Mouse (Mus musculus): ENCODE results near the gene Lrrc52. TPM values are rescaled to one million over a fixed set of nuclear protein-coding genes. Genes with fewer than 3 reads are reported as not detected.

The Lrrc52 gene
- polyA plus RNA-seq, 1 experiment from 2014 or later, result not detected

GRCm38 (mm10) chr1:167426681-167427080 lies 39.9 kb downstream of the Lrrc52 start:
- TF ChIP-seq EP300 (IDR thresholded peaks at IDR 0.05; ENCODE audit: low read depth) (no peak), CTCF (IDR thresholded peaks at IDR 0.05; ENCODE audit: low read depth) (no peak)
- H3K36me3 ChIP-seq (replicated peaks; ENCODE audit: insufficient read depth, low read length), result no peaks in the 10 kb centered on the region
- H3K4me1 ChIP-seq (ENCODE audit: insufficient read depth), result no peaks in the 10 kb centered on the region
- ATAC-seq (no peak), DNase-seq (no peak)
- H3K9ac ChIP-seq (replicated peaks), result no peak overlapping the region
- no peaks in the 10 kb centered on the region for H3K9me3 ChIP-seq (ENCODE audit: low read length)
- no peaks in the 10 kb centered on the region for H3K27me3 ChIP-seq (ENCODE audit: insufficient read depth, low read length)
- WGBS (ENCODE audit: insufficient replicate concordance), result 69% methylated on average over 7 of the region's 7 CpGs
- H3K4me3 ChIP-seq (ENCODE audit: low read depth, low read length), result no peak overlapping the region
- H3K27ac ChIP-seq (ENCODE audit: low read depth), result no peak overlapping the region
- H3K4me2 ChIP-seq (ENCODE audit: low read depth, low read length), result no peak overlapping the region

- Histone ChIP-seq H3K4me2 (ENCODE audit: low read depth, low read length) (no peak overlapping the region), H3K4me3 (ENCODE audit: low read depth, low read length) (no peak overlapping the region), H3K4me1 (ENCODE audit: insufficient read depth) (no peaks in the 10 kb centered on the region), H3K27ac (ENCODE audit: low read depth) (no peak overlapping the region), H3K27me3 (ENCODE audit: insufficient read depth, low read length) (no peaks in the 10 kb centered on the region), H3K9ac (replicated peaks) (no peak overlapping the region), H3K9me3 (ENCODE audit: low read length) (no peaks in the 10 kb centered on the region), H3K36me3 (replicated peaks; ENCODE audit: insufficient read depth, low read length) (no peaks in the 10 kb centered on the region)
- TF ChIP-seq CTCF (IDR thresholded peaks at IDR 0.05; ENCODE audit: low read depth) (no peak), EP300 (IDR thresholded peaks at IDR 0.05; ENCODE audit: low read depth) (no peak)
- DNase-seq, result no peak
- 65% methylated on average over 5 of the region's 5 CpGs for WGBS (ENCODE audit: insufficient replicate concordance)
- ATAC-seq, result no peak
Observed at GRCm38 (mm10) chr1:167425572-167425971, 41.0 kb downstream of the Lrrc52 start.

DNA sequence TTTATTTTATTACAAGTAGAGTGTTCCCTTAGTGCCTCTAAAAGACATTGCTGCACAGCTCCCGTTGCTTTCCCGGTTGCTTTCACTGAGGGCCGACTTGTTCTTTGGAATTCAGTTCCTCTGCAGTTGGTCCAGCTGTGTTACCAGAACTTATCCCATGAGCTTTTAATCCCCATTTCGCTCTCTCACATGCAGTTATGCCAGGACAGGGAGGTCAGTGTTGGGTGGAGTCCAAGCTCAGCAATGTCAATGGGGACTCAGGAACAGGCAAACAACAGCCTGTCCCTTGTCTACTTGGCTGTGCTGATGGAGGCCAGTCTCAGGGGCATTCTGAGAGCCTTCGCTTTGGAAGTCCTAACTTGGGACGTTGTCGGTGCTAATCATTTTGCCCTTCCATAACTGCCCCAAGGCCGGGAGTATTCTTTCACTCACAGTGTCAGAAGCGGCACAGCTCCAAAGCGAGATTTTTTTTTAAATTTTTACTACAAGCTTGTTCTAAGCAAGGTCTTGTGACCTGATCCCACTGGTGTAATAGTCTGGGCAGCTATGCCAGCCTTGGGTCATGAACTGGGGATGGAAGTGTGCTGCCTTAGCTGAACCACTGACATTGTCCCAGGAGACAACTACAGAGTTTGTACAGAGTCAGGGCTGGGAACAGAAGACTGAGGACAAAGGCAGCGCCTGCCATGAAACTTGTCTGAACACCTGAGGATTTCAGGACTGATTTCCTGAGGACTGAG lies 43.9 kb downstream of the Lrrc52 start:
- Histone ChIP-seq H3K4me1 (ENCODE audit: insufficient read depth) (no peaks in the 10 kb centered on the region), H3K4me2 (ENCODE audit: low read depth, low read length) (no peak overlapping the region), H3K36me3 (replicated peaks; ENCODE audit: insufficient read depth, low read length) (no peaks in the 10 kb centered on the region), H3K4me3 (ENCODE audit: low read depth, low read length) (no peak overlapping the region), H3K9me3 (ENCODE audit: low read length) (no peaks in the 10 kb centered on the region), H3K9ac (replicated peaks) (no peak overlapping the region), H3K27ac (ENCODE audit: low read depth) (no peak overlapping the region), H3K27me3 (ENCODE audit: insufficient read depth, low read length) (no peaks in the 10 kb centered on the region)
- no peak for DNase-seq
- WGBS (ENCODE audit: insufficient replicate concordance), result 73% methylated on average over 11 of the region's 11 CpGs
- TF ChIP-seq CTCF (IDR thresholded peaks at IDR 0.05; ENCODE audit: low read depth) (no peak), EP300 (IDR thresholded peaks at IDR 0.05; ENCODE audit: low read depth) (no peak)
- no peak for ATAC-seq

- ATAC-seq (peak; percentile 36; the same call in 1 of the 2 replicates), DNase-seq (peak; percentile 73)
- TF ChIP-seq EP300 (IDR thresholded peaks at IDR 0.05; ENCODE audit: low read depth), result no peak
- TF ChIP-seq CTCF (IDR thresholded peaks at IDR 0.05; ENCODE audit: low read depth), result peak; percentile 95
- H3K4me2 ChIP-seq (ENCODE audit: low read depth, low read length), result no peak overlapping the region
- H3K27ac ChIP-seq (ENCODE audit: low read depth), result no peak overlapping the region
- 0 out of 2 replicates have a peak, but pooled peaks cover 8% of the 10 kb centered on the region for H3K27me3 ChIP-seq (ENCODE audit: insufficient read depth, low read length)
- H3K9me3 ChIP-seq (ENCODE audit: low read length), result no peaks in the 10 kb centered on the region
- 4% methylated on average over 7 of the region's 7 CpGs for WGBS (ENCODE audit: insufficient replicate concordance)
- H3K4me3 ChIP-seq (ENCODE audit: low read depth, low read length), result no peak overlapping the region
- H3K36me3 ChIP-seq (replicated peaks; ENCODE audit: insufficient read depth, low read length), result no peaks in the 10 kb centered on the region
- H3K4me1 ChIP-seq (ENCODE audit: insufficient read depth), result no peaks in the 10 kb centered on the region
- H3K9ac ChIP-seq (replicated peaks), result no peak overlapping the region
Observed at GRCm38 (mm10) chr1:167414846-167415245, 51.7 kb downstream of the Lrrc52 start.

DNA sequence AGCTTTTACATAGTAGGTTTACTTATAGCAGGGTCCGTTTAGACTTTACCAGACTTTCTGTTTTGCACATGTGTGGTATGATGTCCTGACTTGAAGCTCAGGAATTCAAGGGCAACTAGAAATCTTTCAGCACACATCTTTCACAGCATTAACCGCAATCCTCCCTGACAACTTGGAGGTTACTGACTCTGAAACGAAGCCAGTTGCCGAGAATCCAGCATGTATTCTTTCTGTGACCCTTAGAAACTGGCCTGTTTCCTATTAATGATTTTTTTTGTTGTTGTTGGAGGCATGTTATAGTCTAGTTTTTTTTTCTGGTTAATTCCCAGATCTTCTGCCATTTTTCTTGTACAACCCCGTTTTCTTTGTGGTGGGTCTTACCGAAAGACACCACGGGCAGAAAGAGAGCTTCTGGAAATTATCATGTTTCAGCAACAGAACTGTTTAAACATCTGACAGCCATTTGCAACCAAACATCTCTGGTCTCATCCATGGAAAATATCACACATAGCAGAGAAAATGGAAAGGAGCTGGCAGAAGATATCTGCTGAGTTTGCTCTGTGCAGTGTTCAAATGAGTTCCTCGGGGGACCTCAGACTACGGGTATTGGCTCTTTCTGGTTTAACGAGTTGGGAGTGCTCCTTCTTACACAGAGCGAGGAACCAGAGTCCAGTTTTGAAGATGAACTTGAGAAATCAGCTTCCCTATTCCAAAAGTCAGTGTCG lies 54.4 kb downstream of the Lrrc52 start:
- ATAC-seq, result no peak
- H3K9ac ChIP-seq (replicated peaks), result no peak overlapping the region
- no peaks in the 10 kb centered on the region for H3K9me3 ChIP-seq (ENCODE audit: low read length)
- no peak overlapping the region for H3K4me2 ChIP-seq (ENCODE audit: low read depth, low read length)
- DNase-seq, result no peak
- no peaks in the 10 kb centered on the region for H3K4me1 ChIP-seq (ENCODE audit: insufficient read depth)
- 0 out of 2 replicates have a peak, but pooled peaks cover 14% of the 10 kb centered on the region for H3K27me3 ChIP-seq (ENCODE audit: insufficient read depth, low read length)
- TF ChIP-seq CTCF (IDR thresholded peaks at IDR 0.05; ENCODE audit: low read depth), result no peak
- no peak for TF ChIP-seq EP300 (IDR thresholded peaks at IDR 0.05; ENCODE audit: low read depth)
- no peak overlapping the region for H3K27ac ChIP-seq (ENCODE audit: low read depth)
- WGBS (ENCODE audit: insufficient replicate concordance), result 68% methylated on average over 12 of the region's 12 CpGs
- H3K36me3 ChIP-seq (replicated peaks; ENCODE audit: insufficient read depth, low read length), result no peaks in the 10 kb centered on the region
- H3K4me3 ChIP-seq (ENCODE audit: low read depth, low read length), result no peak overlapping the region

GRCm38 (mm10) chr1:167409601-167410000 lies 57.0 kb downstream of the Lrrc52 start:
- Histone ChIP-seq H3K4me2 (ENCODE audit: low read depth, low read length) (no peak overlapping the region), H3K27ac (ENCODE audit: low read depth) (no peak overlapping the region), H3K4me3 (ENCODE audit: low read depth, low read length) (no peak overlapping the region), H3K27me3 (ENCODE audit: insufficient read depth, low read length) (0 out of 2 replicates have a peak, but pooled peaks cover 14% of the 10 kb centered on the region), H3K4me1 (ENCODE audit: insufficient read depth) (no peaks in the 10 kb centered on the region), H3K36me3 (replicated peaks; ENCODE audit: insufficient read depth, low read length) (no peaks in the 10 kb centered on the region), H3K9me3 (ENCODE audit: low read length) (no peaks in the 10 kb centered on the region), H3K9ac (replicated peaks) (no peak overlapping the region)
- TF ChIP-seq CTCF (IDR thresholded peaks at IDR 0.05; ENCODE audit: low read depth) (no peak), EP300 (IDR thresholded peaks at IDR 0.05; ENCODE audit: low read depth) (no peak)
- no peak for ATAC-seq
- no peak for DNase-seq
- 61% methylated on average over 4 of the region's 4 CpGs for WGBS (ENCODE audit: insufficient replicate concordance)

Measured in liver, postnatal 0 days (tissue).